Mouse (Mus musculus) heart, postnatal 0 days (tissue): ENCODE measurements around the gene Slc1a3. TPM values are rescaled to one million over a fixed set of nuclear protein-coding genes. Genes with fewer than 3 reads are reported as not detected.

ENCODE experiments used
- ATAC-seq: fragments of 200-750 bp; cut with Nextera tagmentation; 2 replicates; pipeline ENCODE4 v1.8.0; 2017; ENCODE audit warnings: low read depth, moderate number of reproducible peaks, moderate library complexity; ENCODE audit not compliant: insufficient read depth
- DNase-seq: peaks from one replicate; pipeline ENCODE4 v3.0.0-alpha.2; 2016; ENCODE audit warnings: low spot score
- H3K27ac ChIP-seq: fragments of 300-500 bp; sonication (generic); 2 replicates; pipeline ENCODE4 v1.5.1; 2014; ENCODE audit warnings: low read depth, mild to moderate bottlenecking
- H3K27me3 ChIP-seq: fragments of 300-500 bp; sonication (generic); 2 replicates; pipeline ENCODE4 v1.6.1; 2014; ENCODE audit warnings: low read length, mixed read lengths; ENCODE audit not compliant: control insufficient read depth, insufficient read depth
- H3K36me3 ChIP-seq: fragments of 300-500 bp; sonication (generic); replicated peaks from 2 replicates; pipeline ENCODE4 v1.6.1; 2014; ENCODE audit warnings: low read length, mixed read lengths; ENCODE audit not compliant: control insufficient read depth, insufficient read depth
- H3K4me1 ChIP-seq: fragments of 300-500 bp; sonication (generic); 2 replicates; pipeline ENCODE4 v1.6.1; 2014; ENCODE audit warnings: antibody characterized with exemption; ENCODE audit not compliant: control insufficient read depth, insufficient read depth
- H3K4me2 ChIP-seq: fragments of 300-500 bp; sonication (generic); 2 replicates; pipeline ENCODE4 v1.6.1; 2014; ENCODE audit warnings: low read depth, mild to moderate bottlenecking, low read length, moderate library complexity
- H3K4me3 ChIP-seq: fragments of 300-500 bp; sonication (generic); 2 replicates; pipeline ENCODE4 v1.5.1; 2014; ENCODE audit warnings: low read depth, low read length
- H3K9ac ChIP-seq: fragments of 300-500 bp; sonication (generic); replicated peaks from 2 replicates; pipeline ENCODE4 v1.6.1; 2014; ENCODE audit warnings: low read depth, low read length, mixed read lengths
- H3K9me3 ChIP-seq: fragments of 300-500 bp; sonication (generic); replicated peaks from 2 replicates; pipeline ENCODE4 v1.6.1; 2016; ENCODE audit warnings: low read length; ENCODE audit not compliant: control insufficient read depth
- CTCF ChIP-seq: IDR thresholded peaks from 2 replicates; pipeline ENCODE4 v1.5.1; 2016; ENCODE audit warnings: antibody characterized with exemption, control low read depth, low read depth
- EP300 ChIP-seq: IDR thresholded peaks from 2 replicates; pipeline ENCODE4 v1.6.1; 2016; ENCODE audit warnings: antibody characterized with exemption, low read depth
- WGBS: fragments of 180-500 bp; shearing (Covaris S2); extraction: QIAGEN DNeasy Blood & Tissue Kit; methylation state at CpG from one replicate; pipeline ENCODE4 v1.1.7; 2014; 5-methylcytosine and 5-hydroxymethylcytosine counted together
- polyA plus RNA-seq: library from polyadenylated mRNA; unstranded; fragments of >200 nt; fragmentation: Nextera tagmentation; extraction: Ambion mirVana; gene quantifications from 2 replicates; pipeline ENCODE4 v1.2.1, GENCODE M21; 2015
- total RNA-seq: library from RNA; depleted of rRNA; stranded (reverse); fragments of >200 nt; gene quantifications from 2 replicates; pipeline ENCODE4 v1.2.3, GENCODE M21; 2014; ENCODE audit warnings: low replicate concordance

Slc1a3 gene
- total and polyA plus RNA-seq, 2 experiments from 2014 or later: 1.3 to 1.8 TPM

GRCm38 (mm10) chr15:8638568-8639325 is 71.8 kb downstream of the Slc1a3 start:
- no peak overlapping the region for H3K9ac ChIP-seq
- no peaks in the 10 kb centered on the region for H3K27me3 ChIP-seq
- DNase-seq: no peak
- 75% methylated on average over 15 of the region's 15 CpGs for WGBS
- TF ChIP-seq EP300 (no peak), CTCF (no peak)
- no peaks in the 10 kb centered on the region for H3K4me1 ChIP-seq
- H3K4me3 ChIP-seq: no peak overlapping the region
- peak; percentile 82 for ATAC-seq
- no peak overlapping the region for H3K4me2 ChIP-seq
- H3K36me3 ChIP-seq: no peaks in the 10 kb centered on the region
- no peak overlapping the region for H3K27ac ChIP-seq
- no peaks in the 10 kb centered on the region for H3K9me3 ChIP-seq

- 83% methylated on average over 2 of the region's 2 CpGs for WGBS
- no peak for DNase-seq
- Histone ChIP-seq H3K27ac (no peak overlapping the region), H3K4me2 (no peak overlapping the region), H3K9ac (no peak overlapping the region), H3K4me3 (no peak overlapping the region), H3K9me3 (no peaks in the 10 kb centered on the region), H3K4me1 (no peaks in the 10 kb centered on the region), H3K36me3 (no peaks in the 10 kb centered on the region), H3K27me3 (no peaks in the 10 kb centered on the region)
- ATAC-seq: no peak
- TF ChIP-seq CTCF (no peak), EP300 (no peak)
Observed at GRCm38 (mm10) chr15:8637283-8637682, 73.3 kb downstream of the Slc1a3 start.

- H3K27me3 ChIP-seq: no peaks in the 10 kb centered on the region
- H3K9ac ChIP-seq: no peak overlapping the region
- no peaks in the 10 kb centered on the region for H3K36me3 ChIP-seq
- no peak for TF ChIP-seq CTCF
- TF ChIP-seq EP300: no peak
- H3K27ac ChIP-seq: no peak overlapping the region
- no peak overlapping the region for H3K4me2 ChIP-seq
- ATAC-seq (no peak), DNase-seq (no peak)
- no peak overlapping the region for H3K4me3 ChIP-seq
- WGBS: 86% methylated on average over 15 of the region's 15 CpGs
- H3K9me3 ChIP-seq: no peaks in the 10 kb centered on the region
- H3K4me1 ChIP-seq: no peaks in the 10 kb centered on the region
Observed at GRCm38 (mm10) chr15:8635974-8636373, 74.6 kb downstream of the Slc1a3 start.

GRCm38 (mm10) chr15:8634807-8635206 is 75.8 kb downstream of the Slc1a3 start:
- Histone ChIP-seq H3K9me3 (no peaks in the 10 kb centered on the region), H3K4me2 (no peak overlapping the region), H3K27ac (no peak overlapping the region), H3K4me3 (no peak overlapping the region), H3K27me3 (peaks cover 6% of the 10 kb centered on the region; the same call in 1 of the 2 replicates), H3K36me3 (no peaks in the 10 kb centered on the region), H3K4me1 (no peaks in the 10 kb centered on the region), H3K9ac (no peak overlapping the region)
- no peak for ATAC-seq
- WGBS: 73% methylated on average over 4 of the region's 4 CpGs
- DNase-seq: no peak
- TF ChIP-seq CTCF: no peak
- no peak for TF ChIP-seq EP300

- Histone ChIP-seq H3K36me3 (no peaks in the 10 kb centered on the region), H3K27ac (no peak overlapping the region), H3K9me3 (no peaks in the 10 kb centered on the region), H3K27me3 (peaks cover 9% of the 10 kb centered on the region; the same call in 1 of the 2 replicates), H3K4me3 (no peak overlapping the region), H3K4me2 (no peak overlapping the region), H3K9ac (no peak overlapping the region), H3K4me1 (no peaks in the 10 kb centered on the region)
- WGBS: 79% methylated on average over 3 of the region's 3 CpGs
- TF ChIP-seq CTCF (no peak), EP300 (no peak)
- ATAC-seq: no peak
- DNase-seq: no peak
Observed at GRCm38 (mm10) chr15:8634355-8634754, 76.2 kb downstream of the Slc1a3 start.

GRCm38 (mm10) chr15:8633375-8633774 is 77.2 kb downstream of the Slc1a3 start:
- Histone ChIP-seq H3K36me3 (no peaks in the 10 kb centered on the region), H3K9me3 (no peaks in the 10 kb centered on the region), H3K4me1 (no peaks in the 10 kb centered on the region), H3K9ac (no peak overlapping the region), H3K4me2 (no peak overlapping the region), H3K27me3 (peaks cover 9% of the 10 kb centered on the region; the same call in 1 of the 2 replicates), H3K27ac (no peak overlapping the region), H3K4me3 (no peak overlapping the region)
- 62% methylated on average over 6 of the region's 6 CpGs for WGBS
- DNase-seq (no peak), ATAC-seq (no peak)
- TF ChIP-seq CTCF (peak; percentile 66), EP300 (no peak)
